10 mouse cellular contexts compared by ENCODE assay signal in the genomic region with DNA sequence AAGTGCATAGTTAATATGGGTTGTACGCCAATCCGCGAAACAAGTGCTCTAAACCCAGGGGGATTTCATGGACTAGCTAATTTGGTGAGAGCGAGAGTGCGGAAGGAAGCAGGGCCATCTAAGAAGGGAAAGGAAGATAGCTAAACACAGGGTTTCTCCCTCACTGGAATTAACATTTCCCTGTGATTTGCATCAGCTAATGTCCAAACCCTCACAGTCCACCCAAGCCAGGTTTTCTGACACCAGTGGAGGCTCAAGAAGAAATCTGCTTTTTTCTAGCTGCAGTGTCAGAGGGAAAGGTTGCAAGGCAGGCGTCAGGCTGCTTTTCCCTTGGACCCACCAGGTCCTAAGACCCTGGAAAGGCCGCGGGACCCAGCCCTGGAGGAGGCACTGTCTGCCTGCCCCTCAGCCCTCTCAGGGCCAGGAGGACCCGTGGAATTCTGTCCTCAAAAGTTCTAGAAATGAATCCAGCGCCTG. TPM values are rescaled to one million over a fixed set of nuclear protein-coding genes. Genes with fewer than 3 reads are reported as not detected.
A peak's percentile ranks its signal among the peaks of the same experiment; 100 is the strongest.
DNase-seq lines count a peak whose midpoint lies in the region; ATAC-seq and TF ChIP-seq lines count a peak whose summit lies in the region.
"Had no signal": no experiment of that assay in that cellular context is flagged by ENCODE, and none has a peak within 500 bp of the region (broad histone marks: within the 10 kb centered on the region; RNA-seq: fewer than 3 reads in every experiment).

No protein-coding gene starts in this region.

- no peak overlapping the region for H3K27ac ChIP-seq in forebrain, embryonic 16.5 days (ENCODE audit: low read length)
- peak overlapping the region; percentile 100 for H3K27ac ChIP-seq in midbrain, embryonic 10.5 days (replicated peaks)
- H3K27ac ChIP-seq: left cerebral cortex, adult 2 months had no signal

- TF ChIP-seq CTCF in E14TG2a.4 (conservative IDR thresholded peaks at IDR 0.05; ENCODE audit: low read length), result no peak

- H3K4me3 ChIP-seq in E14TG2a.4 (replicated peaks; ENCODE audit: low read length), result peak overlapping the region; percentile 68
- H3K4me3 ChIP-seq in forebrain, embryonic 16.5 days (replicated peaks; ENCODE audit: low read length), result no peak overlapping the region
- H3K4me3 ChIP-seq in midbrain, embryonic 10.5 days, result peak overlapping the region; percentile 81

- intact Hi-C loops in gastrocnemius, postnatal 36 days (cut with DNase I), result no loop called here

- peak; percentile 58 for DNase-seq in embryo, embryonic 10.5 days (ENCODE audit: low spot score)
- DNase-seq in embryo, embryonic 10 days (ENCODE audit: low spot score), result no peak
- DNase-seq in midbrain, embryonic 10.5 days (ENCODE audit: low spot score), result peak; percentile 59
- DNase-seq in c-Kit-positive CD71-positive TER-119-positive erythroid progenitor cells, embryonic 14.5 days (ENCODE audit: low spot score), result no peak
- no peak for DNase-seq in gastrocnemius, postnatal 36 days
- DNase-seq in urinary bladder, adult 2 months (ENCODE audit: low spot score), result no peak

- peaks cover 41% of the 10 kb centered on the region for H3K4me1 ChIP-seq in E14TG2a.4 (replicated peaks; ENCODE audit: low read depth, low read length)
- peaks cover 41% of the 10 kb centered on the region for H3K4me1 ChIP-seq in forebrain, embryonic 16.5 days (replicated peaks; ENCODE audit: control insufficient read depth, insufficient read depth, low read length)
- H3K4me1 ChIP-seq in midbrain, embryonic 10.5 days, result peaks cover 96% of the 10 kb centered on the region

- H3K36me3 ChIP-seq in E14TG2a.4 (ENCODE audit: insufficient read depth, low read length), result no peaks in the 10 kb centered on the region
- H3K36me3 ChIP-seq in forebrain, embryonic 16.5 days (ENCODE audit: control insufficient read depth, insufficient read depth), result no peaks in the 10 kb centered on the region
- peaks cover 10% of the 10 kb centered on the region for H3K36me3 ChIP-seq in midbrain, embryonic 10.5 days

- 32% methylated on average over 10 of the region's 10 CpGs for WGBS in forebrain, embryonic 16.5 days
- WGBS in midbrain, embryonic 10.5 days, result 10% methylated on average over 10 of the region's 10 CpGs

- peak overlapping the region; percentile 56 for H3K4me2 ChIP-seq in forebrain, embryonic 16.5 days (ENCODE audit: low read length)

- H3K9ac ChIP-seq in forebrain, embryonic 16.5 days (replicated peaks; ENCODE audit: low read depth, low read length), result peak overlapping the region; percentile 76

- no peak for ATAC-seq in forebrain, embryonic 16.5 days

- H3K9me3 ChIP-seq in E14TG2a.4 (ENCODE audit: low read length), result no peaks in the 10 kb centered on the region
- no peaks in the 10 kb centered on the region for H3K9me3 ChIP-seq in forebrain, embryonic 16.5 days (ENCODE audit: control insufficient read depth, low read length)
- H3K9me3 ChIP-seq in midbrain, embryonic 10.5 days (replicated peaks), result no peaks in the 10 kb centered on the region

- H3K27me3 ChIP-seq in E14TG2a.4 (ENCODE audit: insufficient read depth, low read length), result peaks cover 76% of the 10 kb centered on the region
- no peaks in the 10 kb centered on the region for H3K27me3 ChIP-seq in forebrain, embryonic 16.5 days (replicated peaks; ENCODE audit: control insufficient read depth, insufficient read depth, low read length)
- H3K27me3 ChIP-seq in midbrain, embryonic 10.5 days (ENCODE audit: low read depth, poor library complexity, severe bottlenecking), result no peaks in the 10 kb centered on the region

RNA-seq across cellular contexts. Expression of a gene that starts 1.4 kb away (rescaled TPM):
- 9.6 and 14.1 TPM in 2 replicates for polyA plus RNA-seq in forebrain, embryonic 16.5 days (2015; fragmentation: Nextera tagmentation; extraction: Ambion mirVana)
- polyA plus RNA-seq in midbrain, embryonic 10.5 days (2016; fragmentation: Nextera tagmentation; extraction: Ambion mirVana), result 25.0 and 25.1 TPM in 2 replicates
- total RNA-seq in gastrocnemius, postnatal 36 days (2021), result under 1 TPM; 0.17 to 0.20 TPM
- polyA plus RNA-seq in urinary bladder, adult 2 months (2012; rRNA removed), result 3.6 and 3.9 TPM in 2 replicates

RNA-seq across cellular contexts. Expression of a gene that starts 9.9 kb away (rescaled TPM):
- 9.8 and 13.4 TPM in 2 replicates for polyA plus RNA-seq in forebrain, embryonic 16.5 days (2015; fragmentation: Nextera tagmentation; extraction: Ambion mirVana)
- 19.3 and 22.7 TPM in 2 replicates for polyA plus RNA-seq in midbrain, embryonic 10.5 days (2016; fragmentation: Nextera tagmentation; extraction: Ambion mirVana)
- under 1 TPM; 0.18 to 0.25 TPM for total RNA-seq in gastrocnemius, postnatal 36 days (2021)
- 3.4 and 4.9 TPM in 2 replicates for polyA plus RNA-seq in urinary bladder, adult 2 months (2012; rRNA removed)

RNA-seq across cellular contexts. Expression of a gene that starts 16.1 kb away (rescaled TPM):
- polyA plus RNA-seq in forebrain, embryonic 16.5 days (2015; fragmentation: Nextera tagmentation; extraction: Ambion mirVana), result 53.8 and 56.0 TPM in 2 replicates
- 66.9 and 71.0 TPM in 2 replicates for polyA plus RNA-seq in midbrain, embryonic 10.5 days (2016; fragmentation: Nextera tagmentation; extraction: Ambion mirVana)
- total RNA-seq in gastrocnemius, postnatal 36 days (2021), result 10 to 100 TPM; 15.6 to 21.9 TPM
- 31.4 and 31.7 TPM in 2 replicates for polyA plus RNA-seq in urinary bladder, adult 2 months (2012; rRNA removed)

RNA-seq across cellular contexts. Expression of a gene that starts 42.2 kb away (rescaled TPM):
- not detected in 2 replicates for polyA plus RNA-seq in forebrain, embryonic 16.5 days (2015; fragmentation: Nextera tagmentation; extraction: Ambion mirVana)
- not detected in 2 replicates for polyA plus RNA-seq in midbrain, embryonic 10.5 days (2016; fragmentation: Nextera tagmentation; extraction: Ambion mirVana)
- total RNA-seq in gastrocnemius, postnatal 36 days (2021), result not detected
- not detected in 2 replicates for polyA plus RNA-seq in urinary bladder, adult 2 months (2012; rRNA removed)
- total RNA-seq: left cerebral cortex, adult 2 months; megakaryocyte, adult 5-6 weeks had no signal

Comparison
In these comparisons a context has a peak if more than half of its experiments do, and no peak if none do; other contexts are left out.
1. DNase-seq: peak in embryo, embryonic 10.5 days (single experiment) and midbrain, embryonic 10.5 days (single experiment); none in embryo, embryonic 10 days (single experiment), c-Kit-positive CD71-positive TER-119-positive erythroid progenitor cells, embryonic 14.5 days (single experiment), gastrocnemius, postnatal 36 days (0 of 2) and urinary bladder, adult 2 months (single experiment).